Mouse (Mus musculus) skeletal muscle tissue, adult 2 months (tissue): ENCODE measurements around the gene Amtn.
"Not testable (repeated sequence)": the region's sequence is repeated elsewhere in the genome, so short reads cannot be mapped to it uniquely, and the experiment has no call there.

Experiments
- DNase-seq: peaks from one replicate; pipeline ENCODE4 v3.0.0-alpha.2; 2012; ENCODE audit warnings: low read depth, low spot score

The Amtn gene

DNA sequence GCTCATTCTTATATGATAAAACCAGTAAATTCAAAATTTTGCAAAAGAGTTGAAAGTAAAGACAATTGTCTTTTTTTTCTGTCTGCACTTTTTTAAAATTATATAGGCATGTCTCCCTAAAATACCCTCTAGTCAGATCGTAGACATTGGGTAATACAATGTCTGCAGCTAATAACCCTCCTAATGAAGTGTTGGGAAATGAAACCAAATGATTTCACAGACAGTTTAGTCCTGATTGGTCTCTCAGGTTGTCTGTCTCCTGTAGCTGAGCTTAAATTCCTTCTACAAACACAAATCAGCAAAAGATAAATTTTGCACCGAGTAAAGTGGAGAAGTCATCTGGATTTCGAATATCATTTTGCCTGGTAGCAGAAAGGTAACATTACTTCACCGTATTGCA, at the start of gene Amtn:
Amtn (plus strand) TSS at position 301 of the 400 bp plus-strand sequence.
- no peak for DNase-seq

DNA sequence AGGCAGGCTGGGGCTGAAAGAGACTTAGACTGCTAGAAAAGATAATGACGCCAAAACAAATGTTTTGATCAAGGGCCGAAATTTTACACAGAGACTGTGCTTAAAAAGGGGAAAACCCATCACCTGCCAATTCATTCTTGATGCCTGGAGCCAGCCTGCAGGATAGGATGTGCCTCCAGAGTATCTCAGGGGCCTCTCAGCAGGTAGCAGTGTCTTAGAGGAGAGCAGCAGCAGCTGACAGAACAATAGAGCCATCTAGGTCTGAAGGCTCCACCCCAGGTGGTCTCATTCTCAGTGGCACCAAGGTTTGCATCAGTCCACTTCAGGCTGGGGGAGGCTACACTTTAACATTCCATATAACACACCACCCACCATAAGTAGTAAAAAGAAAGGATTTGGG, 27.4 kb upstream of the Amtn start:
- not testable (repeated sequence) for DNase-seq

DNA sequence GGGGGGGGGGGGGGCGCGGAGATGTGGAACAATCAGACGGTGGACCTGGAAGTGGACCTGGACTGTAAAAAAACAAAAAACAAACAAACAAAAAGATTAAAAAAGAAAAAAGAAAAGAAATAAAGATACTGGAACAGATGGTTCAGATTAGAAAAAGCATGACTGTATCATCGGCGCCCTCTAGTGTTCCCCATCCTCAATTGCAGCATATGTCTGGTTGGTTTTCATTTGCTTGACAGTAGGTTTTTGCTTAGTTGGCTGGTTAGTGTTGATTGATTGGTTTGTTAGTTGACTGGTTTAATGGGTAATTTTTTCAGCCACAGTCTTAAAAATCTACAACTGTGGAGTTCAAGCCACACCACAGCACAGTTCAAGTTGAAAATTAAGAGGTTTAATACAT, 11.1 kb upstream of the Amtn start:
- no peak for DNase-seq

DNA sequence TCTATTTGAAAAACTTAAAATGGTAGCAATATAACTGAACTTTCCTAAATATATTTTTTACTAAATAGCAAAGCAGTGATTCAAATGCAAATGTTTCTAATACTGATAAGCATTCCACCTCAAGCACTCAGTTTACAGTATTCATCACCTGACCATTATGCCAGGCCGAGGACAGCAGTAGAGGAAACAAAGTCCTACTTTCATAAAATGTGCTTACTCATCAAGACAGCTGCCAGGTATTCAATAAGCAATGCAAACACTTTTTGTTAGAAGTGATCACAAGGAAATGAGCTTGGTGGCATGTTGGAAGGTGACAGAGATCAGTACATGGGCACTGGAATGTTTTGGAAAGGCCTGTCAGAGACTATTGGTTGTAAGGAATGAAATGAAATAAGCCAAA, 9.0 kb upstream of the Amtn start:
- DNase-seq, result no peak

DNA sequence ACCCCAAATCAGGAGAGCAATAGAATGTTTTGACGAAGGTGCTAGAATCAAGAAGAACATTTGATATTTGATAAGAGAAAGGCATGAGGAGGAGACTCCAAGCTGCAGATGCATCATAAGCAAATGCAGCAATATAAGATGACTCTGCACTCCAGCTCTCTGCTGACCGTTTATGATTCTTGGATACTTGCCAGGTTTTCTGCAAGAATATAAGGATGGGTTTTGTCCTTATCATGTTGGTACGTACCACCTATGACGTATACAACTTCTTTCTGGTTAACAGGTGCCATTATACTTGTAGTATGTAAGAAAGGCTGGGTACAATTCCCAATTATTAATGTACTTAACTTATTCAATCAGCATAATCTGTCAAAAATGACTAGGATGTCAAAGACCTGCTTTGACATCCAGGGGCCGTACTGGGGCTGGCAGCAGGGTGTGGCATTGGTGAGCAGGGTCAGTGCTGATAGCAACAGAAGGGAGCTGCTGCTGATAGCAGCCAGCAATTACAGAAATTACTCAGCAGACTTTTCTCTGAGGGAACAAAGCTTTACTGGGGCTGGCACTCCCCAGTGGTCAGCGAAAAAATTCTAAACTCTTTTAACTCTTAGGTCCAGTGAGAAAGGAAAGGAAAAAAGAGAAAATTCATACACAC, 5.2 kb upstream of the Amtn start:
- DNase-seq, result no peak

DNA sequence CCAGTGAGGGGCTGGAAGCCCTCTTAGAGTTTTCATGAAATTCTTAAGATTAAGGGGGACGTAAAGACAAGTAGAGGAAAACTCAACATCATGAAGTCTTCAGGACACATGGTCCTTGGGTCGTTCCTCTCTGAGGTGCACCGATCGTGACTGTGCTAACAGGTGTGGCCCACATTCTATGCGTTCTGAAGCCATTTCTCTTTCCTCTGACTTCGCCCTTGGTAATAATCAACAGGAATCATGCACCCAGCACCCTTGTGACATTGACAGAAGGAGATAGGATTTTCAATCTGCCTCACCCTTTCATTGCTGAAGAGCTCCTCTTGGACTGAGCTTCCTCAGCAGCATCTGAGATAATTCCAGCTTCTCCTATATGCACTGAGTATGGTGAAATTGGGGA, 3.3 kb upstream of the Amtn start:
- no peak for DNase-seq

DNA sequence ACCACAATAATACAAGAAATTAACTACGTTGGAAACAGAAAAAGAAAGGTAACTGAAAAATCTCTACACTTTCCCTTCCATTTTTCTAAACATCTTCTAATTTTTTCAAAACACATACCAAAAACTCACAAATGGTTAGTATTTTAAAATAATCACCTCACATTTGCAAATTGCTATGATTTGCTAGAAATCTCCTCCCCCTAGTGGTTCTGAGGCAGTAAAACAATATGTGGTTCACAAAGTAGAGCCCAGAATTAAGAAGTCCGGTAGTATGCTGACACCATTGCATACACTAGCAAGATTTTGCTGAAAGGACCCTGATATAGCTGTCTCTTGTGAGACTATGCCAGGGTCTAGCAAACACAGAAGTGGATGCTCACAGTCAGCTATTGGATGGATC, 16.1 kb downstream of the Amtn start:
- DNase-seq, result not testable (repeated sequence)

DNA sequence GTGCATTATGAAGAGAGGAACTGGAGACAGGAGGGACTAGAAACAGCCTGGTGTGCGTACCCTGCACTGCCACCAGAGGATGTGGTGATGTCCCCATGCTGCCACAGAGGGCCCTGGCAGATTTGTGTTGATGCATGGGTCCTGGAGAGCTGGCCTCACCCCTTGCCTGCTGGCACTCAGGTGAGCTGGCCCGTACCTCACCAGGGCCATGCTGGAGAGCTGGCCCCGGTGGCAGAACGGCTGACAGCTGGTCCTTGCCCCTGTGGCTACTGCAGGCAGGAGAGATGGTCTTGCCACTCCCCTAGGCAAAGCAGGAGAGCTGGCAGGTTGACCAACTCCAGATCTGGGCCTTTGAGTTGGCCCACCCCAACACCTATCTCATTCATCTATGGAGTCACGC, 22.7 kb downstream of the Amtn start:
- no peak for DNase-seq

DNA sequence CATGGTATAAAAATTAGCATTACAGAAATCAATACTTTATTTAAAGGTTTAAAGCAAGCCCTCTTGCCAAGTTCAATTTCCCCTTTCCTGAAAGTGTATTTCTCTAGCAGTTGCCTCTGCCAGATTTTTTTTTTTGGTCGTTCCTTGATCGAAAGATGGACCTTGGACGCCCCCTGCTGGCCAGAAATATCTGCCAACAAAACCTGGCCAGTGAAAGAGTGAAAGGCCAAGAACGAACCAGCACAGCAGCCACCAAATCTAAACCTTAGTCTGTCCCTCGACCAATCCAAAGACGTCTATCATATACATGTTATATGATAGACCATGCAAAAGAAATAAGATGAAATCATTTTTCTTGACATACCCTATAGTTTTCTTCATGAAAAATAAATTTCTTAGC, 23.9 kb downstream of the Amtn start:
- DNase-seq, result no peak

DNA sequence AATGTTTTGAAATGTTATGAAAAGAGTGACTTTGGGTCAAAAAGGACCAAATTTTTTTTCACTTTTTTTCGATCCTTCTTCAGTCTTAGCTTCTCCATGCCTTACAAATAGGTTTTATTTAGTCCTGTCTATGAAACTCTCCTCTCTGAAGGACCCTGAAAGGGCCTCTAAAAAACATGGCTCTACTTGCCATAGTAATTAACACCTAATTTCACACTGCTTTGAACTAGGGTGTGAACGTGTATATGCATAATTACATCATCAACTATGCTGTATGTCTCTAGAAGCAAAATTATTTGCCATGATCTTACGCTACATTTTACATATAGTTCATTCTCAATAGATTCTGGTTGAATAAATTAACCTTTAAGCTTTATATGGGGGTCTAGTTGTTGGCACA, 25.6 kb downstream of the Amtn start:
- no peak for DNase-seq

DNA sequence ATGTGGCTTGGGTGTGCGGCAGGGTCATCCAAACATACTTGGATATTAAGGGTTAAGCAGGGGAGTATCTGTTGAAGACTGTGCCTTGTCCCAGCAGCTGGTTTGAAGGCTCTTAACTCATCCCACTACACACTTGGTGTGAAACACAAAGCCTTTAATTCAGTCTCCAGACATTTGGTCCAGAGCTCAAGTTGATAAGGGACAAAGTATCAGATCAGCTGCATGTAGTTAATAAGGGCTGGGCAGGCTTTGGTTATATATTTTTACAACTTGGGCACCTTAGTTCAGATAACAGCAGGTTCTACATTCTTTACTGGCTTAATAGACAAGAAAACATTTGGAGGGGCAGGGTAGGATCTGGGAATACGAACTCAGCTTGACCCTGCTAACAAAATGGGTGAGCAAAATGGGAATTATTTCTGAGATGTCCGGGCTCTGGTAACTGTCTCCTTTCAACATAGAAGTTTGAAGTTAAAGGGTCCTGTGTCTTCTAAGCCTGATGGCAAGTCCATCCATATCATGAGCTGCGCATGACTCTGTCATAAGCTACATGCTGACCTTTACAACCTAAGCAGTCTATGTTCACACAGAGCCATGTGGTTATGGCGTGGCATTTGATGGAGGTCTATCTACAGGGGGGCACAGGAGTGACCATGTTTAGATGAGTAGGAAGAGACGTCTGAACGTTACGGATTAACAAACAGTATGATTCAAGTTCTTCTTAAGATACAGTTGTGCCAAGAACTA, 44.6 kb downstream of the Amtn start:
- DNase-seq, result no peak

DNA sequence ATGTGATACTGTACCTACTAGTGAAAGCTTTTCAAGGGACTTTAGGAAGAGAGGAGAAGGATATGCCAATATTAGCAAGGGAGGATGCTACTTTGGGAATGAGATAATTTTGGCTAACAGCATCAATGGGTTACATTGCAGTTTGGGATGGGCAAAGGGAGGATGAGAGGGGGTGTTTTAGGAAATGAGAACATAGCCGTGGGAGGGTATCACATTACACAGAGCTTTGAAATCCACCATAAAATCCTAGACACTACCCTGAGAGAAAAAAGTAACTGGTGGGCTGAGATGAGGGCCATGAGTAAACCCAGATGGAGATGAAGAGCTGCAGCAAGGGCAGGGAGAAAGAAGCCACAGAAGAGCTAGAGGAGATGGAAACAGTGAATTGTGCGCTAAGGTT, 49.0 kb downstream of the Amtn start:
- DNase-seq, result not testable (repeated sequence)

DNA sequence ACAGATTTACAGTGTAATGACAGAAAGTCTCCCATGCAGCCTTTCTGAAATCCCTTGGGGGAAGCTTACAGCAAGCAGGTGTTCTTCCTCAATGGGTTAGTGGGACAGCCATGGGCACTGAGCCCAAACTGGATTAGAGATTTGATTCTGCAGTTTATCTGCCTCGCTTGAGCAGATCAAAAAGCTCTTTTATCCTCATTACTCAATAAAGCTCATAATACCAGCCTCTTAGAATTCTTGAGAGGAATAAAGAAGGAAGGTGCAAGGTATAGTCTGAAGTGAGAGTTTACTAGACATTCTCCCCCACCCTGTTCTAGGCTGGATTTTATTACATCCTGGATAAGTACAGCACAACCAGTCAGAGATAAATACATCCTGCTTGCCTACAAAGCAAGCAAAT, 50.8 kb downstream of the Amtn start:
- no peak for DNase-seq
